Mouse (Mus musculus): ENCODE results near the gene Abcc9. TPM values are rescaled to one million over a fixed set of nuclear protein-coding genes. Genes with fewer than 3 reads are reported as not detected.
"Not testable (repeated sequence)": the region's sequence is repeated elsewhere in the genome, so short reads cannot be mapped to it uniquely, and the experiment has no call there.

Gene Abcc9
- polyA plus RNA-seq, 1 experiment from 2014 or later = 1.6 TPM

GRCm38 (mm10) chr6:142701161-142701560 lies 954 bp downstream of the Abcc9 start:
- 77% methylated on average over 13 of the region's 13 CpGs for WGBS
- no peak overlapping the region for H3K4me3 ChIP-seq
- no peak overlapping the region for H3K4me2 ChIP-seq
- H3K27ac ChIP-seq = no peak overlapping the region
- no peak for ATAC-seq
- no peak overlapping the region for H3K9ac ChIP-seq
- peaks cover 9% of the 10 kb centered on the region; the same call in 1 of the 2 replicates for H3K4me1 ChIP-seq
- H3K27me3 ChIP-seq = peaks cover 3% of the 10 kb centered on the region
- no peaks in the 10 kb centered on the region for H3K36me3 ChIP-seq (ENCODE audit: poor library complexity, severe bottlenecking)
- H3K9me3 ChIP-seq (replicated peaks) = no peaks in the 10 kb centered on the region

GRCm38 (mm10) chr6:142700753-142701152 lies 1.4 kb downstream of the Abcc9 start:
- H3K9ac ChIP-seq = no peak overlapping the region
- no peak overlapping the region for H3K27ac ChIP-seq
- peaks cover 9% of the 10 kb centered on the region; the same call in 1 of the 2 replicates for H3K4me1 ChIP-seq
- WGBS = 72% methylated on average over 8 of the region's 8 CpGs
- no peak overlapping the region for H3K4me2 ChIP-seq
- no peak for ATAC-seq
- no peaks in the 10 kb centered on the region for H3K36me3 ChIP-seq (ENCODE audit: poor library complexity, severe bottlenecking)
- no peaks in the 10 kb centered on the region for H3K9me3 ChIP-seq (replicated peaks)
- H3K4me3 ChIP-seq = no peak overlapping the region
- H3K27me3 ChIP-seq = peaks cover 3% of the 10 kb centered on the region

GRCm38 (mm10) chr6:142692085-142692484 lies 10.0 kb downstream of the Abcc9 start:
- Histone ChIP-seq H3K9ac (no peak overlapping the region), H3K27me3 (no peaks in the 10 kb centered on the region), H3K36me3 (ENCODE audit: poor library complexity, severe bottlenecking) (no peaks in the 10 kb centered on the region), H3K27ac (no peak overlapping the region), H3K4me3 (no peak overlapping the region), H3K4me1 (no peaks in the 10 kb centered on the region), H3K4me2 (no peak overlapping the region), H3K9me3 (replicated peaks) (no peaks in the 10 kb centered on the region)
- WGBS = 80% methylated on average over 5 of the region's 5 CpGs
- ATAC-seq = no peak

- Histone ChIP-seq H3K9ac (no peak overlapping the region), H3K9me3 (replicated peaks) (no peaks in the 10 kb centered on the region), H3K4me2 (no peak overlapping the region), H3K4me3 (no peak overlapping the region), H3K36me3 (ENCODE audit: poor library complexity, severe bottlenecking) (no peaks in the 10 kb centered on the region), H3K27ac (no peak overlapping the region), H3K27me3 (no peaks in the 10 kb centered on the region), H3K4me1 (no peaks in the 10 kb centered on the region)
- no peak for ATAC-seq
- WGBS = 91% methylated on average over 11 of the region's 11 CpGs
These were observed 12.4 kb downstream of the Abcc9 start for GRCm38 (mm10) chr6:142689673-142690072.

- 0 out of 2 replicates have a peak, but pooled peaks cover 2% of the 10 kb centered on the region for H3K9me3 ChIP-seq (replicated peaks)
- no peak overlapping the region for H3K4me2 ChIP-seq
- no peaks in the 10 kb centered on the region for H3K27me3 ChIP-seq
- no peak overlapping the region for H3K27ac ChIP-seq
- no peak overlapping the region for H3K4me3 ChIP-seq
- H3K36me3 ChIP-seq (ENCODE audit: poor library complexity, severe bottlenecking) = no peaks in the 10 kb centered on the region
- WGBS = 89% methylated on average over 7 of the region's 7 CpGs
- ATAC-seq = no peak
- H3K9ac ChIP-seq = no peak overlapping the region
- H3K4me1 ChIP-seq = no peaks in the 10 kb centered on the region
These were observed 19.0 kb downstream of the Abcc9 start for GRCm38 (mm10) chr6:142682985-142683691.

DNA sequence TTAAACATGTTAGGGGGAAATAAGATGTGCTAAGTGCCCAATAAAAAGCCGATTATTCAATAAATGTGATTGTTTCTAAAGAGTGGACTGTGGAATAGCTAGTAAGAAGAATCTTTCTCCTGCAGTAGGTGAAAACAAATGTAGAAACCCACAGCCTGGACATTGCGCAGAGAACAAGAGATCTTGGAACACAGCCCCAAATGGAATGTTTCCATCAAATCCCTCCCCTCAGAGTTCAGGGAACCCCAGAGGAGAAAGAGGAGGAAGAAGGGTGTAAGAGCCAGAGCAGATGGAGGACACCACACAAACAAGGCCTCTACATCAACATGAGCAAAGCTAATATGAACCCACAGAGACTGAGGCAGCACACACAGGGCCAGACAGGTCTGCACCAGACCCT lies 32.1 kb downstream of the Abcc9 start:
- 96% methylated on average over 2 of the region's 2 CpGs for WGBS
- ATAC-seq = no peak
- peaks cover 5% of the 10 kb centered on the region for H3K9me3 ChIP-seq (replicated peaks)

DNA sequence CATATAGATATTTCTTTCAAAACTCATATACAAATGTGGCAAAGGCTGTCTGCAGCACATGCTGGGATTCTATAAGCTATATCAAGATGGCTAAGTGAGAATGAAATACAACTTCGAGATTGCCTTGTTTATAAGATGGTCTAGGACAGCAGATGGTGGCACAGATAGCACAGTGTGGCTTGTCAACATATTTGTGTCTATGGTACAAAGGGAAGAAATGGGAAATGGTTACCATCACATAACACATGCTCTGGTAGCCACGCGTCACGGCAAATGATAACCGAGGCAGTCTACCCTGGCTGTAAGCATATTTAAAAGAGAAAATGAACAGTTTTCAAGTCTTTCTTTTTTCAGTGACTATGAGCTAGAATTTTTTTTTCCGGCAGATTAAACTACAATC lies 32.8 kb downstream of the Abcc9 start:
- H3K4me2 ChIP-seq = no peak overlapping the region
- 91% methylated on average over 6 of the region's 6 CpGs for WGBS
- H3K9me3 ChIP-seq (replicated peaks) = peaks cover 5% of the 10 kb centered on the region
- no peak overlapping the region for H3K9ac ChIP-seq
- no peaks in the 10 kb centered on the region for H3K4me1 ChIP-seq
- no peak overlapping the region for H3K4me3 ChIP-seq
- peak; percentile 53; the same call in 1 of the 2 replicates for ATAC-seq
- no peak overlapping the region for H3K27ac ChIP-seq
- no peaks in the 10 kb centered on the region for H3K27me3 ChIP-seq
- no peaks in the 10 kb centered on the region for H3K36me3 ChIP-seq (ENCODE audit: poor library complexity, severe bottlenecking)

More for the DNA sequence above, 32.1 kb downstream of the Abcc9 start:
- Histone ChIP-seq H3K9ac (no peak overlapping the region), H3K27ac (no peak overlapping the region), H3K36me3 (ENCODE audit: poor library complexity, severe bottlenecking) (no peaks in the 10 kb centered on the region), H3K4me3 (no peak overlapping the region), H3K4me1 (no peaks in the 10 kb centered on the region), H3K4me2 (no peak overlapping the region), H3K27me3 (no peaks in the 10 kb centered on the region)

DNA sequence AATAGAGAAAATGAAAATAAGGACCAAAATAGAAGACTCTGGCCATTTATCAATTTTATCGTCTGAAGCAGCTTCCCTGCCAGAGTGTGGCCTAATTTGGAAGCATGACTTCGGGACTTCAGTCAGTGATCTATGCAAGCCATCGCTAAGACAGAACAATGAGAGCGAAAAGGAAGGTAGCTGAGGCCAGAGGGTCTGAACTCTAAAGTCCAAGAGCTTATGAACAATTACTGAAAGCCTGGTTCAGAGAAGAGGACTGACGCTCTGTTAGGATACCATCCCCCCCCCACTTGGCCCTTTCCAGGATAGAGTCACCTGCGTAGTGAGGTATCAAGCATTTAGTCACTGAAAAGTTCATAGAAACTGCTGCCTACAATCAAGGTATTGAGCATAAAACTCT lies 33.3 kb downstream of the Abcc9 start:
- ATAC-seq = no peak
- 84% methylated on average over 6 of the region's 6 CpGs for WGBS
- no peaks in the 10 kb centered on the region for H3K27me3 ChIP-seq
- no peaks in the 10 kb centered on the region for H3K4me1 ChIP-seq
- H3K4me3 ChIP-seq = no peak overlapping the region
- no peak overlapping the region for H3K27ac ChIP-seq
- no peak overlapping the region for H3K9ac ChIP-seq
- no peaks in the 10 kb centered on the region for H3K36me3 ChIP-seq (ENCODE audit: poor library complexity, severe bottlenecking)
- no peak overlapping the region for H3K4me2 ChIP-seq
- H3K9me3 ChIP-seq (replicated peaks) = peaks cover 5% of the 10 kb centered on the region

DNA sequence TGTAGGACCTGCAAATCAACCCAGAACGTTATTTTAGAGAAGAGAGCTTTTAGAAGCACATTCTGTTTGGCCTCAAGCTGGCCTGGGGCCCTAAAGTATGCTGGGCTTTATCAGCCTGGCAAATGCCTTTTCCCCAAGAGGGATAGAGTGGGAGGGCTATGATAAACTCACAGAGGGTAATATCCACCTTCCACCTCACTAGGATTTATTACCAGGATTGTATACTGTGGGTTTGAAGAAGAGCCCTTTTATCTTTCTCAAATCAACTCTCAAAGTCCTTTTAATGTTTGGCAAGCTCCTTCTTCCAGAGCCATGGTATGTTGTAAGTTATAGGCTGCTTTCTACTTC lies 33.7 kb downstream of the Abcc9 start:
- no peak for ATAC-seq

DNA sequence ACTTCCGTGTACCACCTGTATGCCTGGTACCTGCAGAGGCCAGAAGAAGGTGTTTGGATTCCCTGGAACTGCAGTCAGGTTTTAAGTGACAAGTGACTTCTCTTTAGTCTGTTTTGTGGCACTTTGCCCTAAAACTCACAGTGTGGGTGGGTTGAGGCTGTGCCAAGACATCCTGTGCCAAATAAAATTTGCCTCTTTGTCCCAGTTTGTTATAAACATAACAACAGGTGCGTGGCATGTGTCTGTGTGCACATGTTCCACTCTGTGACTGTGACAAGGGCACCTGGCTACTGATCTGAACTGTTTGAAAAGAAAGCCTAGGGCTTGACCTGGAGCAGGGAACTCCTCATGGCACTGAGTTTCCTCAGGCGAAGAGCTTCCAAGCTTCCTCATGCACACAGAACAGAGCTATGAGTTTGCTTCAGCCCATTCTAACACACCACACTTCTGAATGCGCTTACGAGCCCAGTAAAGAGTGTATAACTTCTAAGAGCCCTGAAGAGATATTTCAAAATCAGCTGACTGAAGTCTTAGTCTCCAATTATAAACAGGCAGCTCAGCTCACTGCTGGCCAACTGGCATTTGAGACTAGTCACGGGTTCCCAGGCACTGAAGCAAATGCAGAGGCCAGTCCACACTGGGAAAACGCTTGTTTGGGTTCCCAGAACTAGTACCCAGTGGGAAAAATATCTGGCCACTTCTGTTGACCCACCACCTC lies 34.3 kb downstream of the Abcc9 start:
- Histone ChIP-seq H3K4me3 (no peak overlapping the region), H3K4me1 (no peaks in the 10 kb centered on the region), H3K9me3 (replicated peaks) (no peaks in the 10 kb centered on the region), H3K4me2 (no peak overlapping the region), H3K27me3 (no peaks in the 10 kb centered on the region), H3K27ac (no peak overlapping the region), H3K36me3 (ENCODE audit: poor library complexity, severe bottlenecking) (no peaks in the 10 kb centered on the region), H3K9ac (no peak overlapping the region)
- no peak for ATAC-seq
- WGBS = 83% methylated on average over 7 of the region's 7 CpGs

More for the DNA sequence above, 33.7 kb downstream of the Abcc9 start:
- Histone ChIP-seq H3K36me3 (ENCODE audit: poor library complexity, severe bottlenecking) (no peaks in the 10 kb centered on the region), H3K27ac (no peak overlapping the region), H3K27me3 (no peaks in the 10 kb centered on the region), H3K4me1 (no peaks in the 10 kb centered on the region), H3K9me3 (replicated peaks) (peaks cover 3% of the 10 kb centered on the region), H3K4me2 (no peak overlapping the region), H3K4me3 (no peak overlapping the region), H3K9ac (no peak overlapping the region)
- 73% methylated on average over 1 of the region's 1 CpGs for WGBS

- not testable (repeated sequence) for H3K4me2 ChIP-seq; H3K9me3 ChIP-seq (replicated peaks); ATAC-seq; H3K36me3 ChIP-seq (ENCODE audit: poor library complexity, severe bottlenecking); H3K9ac ChIP-seq; H3K27me3 ChIP-seq; H3K4me3 ChIP-seq; H3K4me1 ChIP-seq; H3K27ac ChIP-seq
- 93% methylated on average over 3 of the region's 3 CpGs for WGBS
These were observed 40.1 kb downstream of the Abcc9 start for GRCm38 (mm10) chr6:142662056-142662455.

- Histone ChIP-seq H3K9ac (no peak overlapping the region), H3K4me3 (no peak overlapping the region), H3K27me3 (no peaks in the 10 kb centered on the region), H3K9me3 (replicated peaks) (no peaks in the 10 kb centered on the region), H3K27ac (no peak overlapping the region), H3K4me2 (no peak overlapping the region), H3K4me1 (no peaks in the 10 kb centered on the region), H3K36me3 (ENCODE audit: poor library complexity, severe bottlenecking) (no peaks in the 10 kb centered on the region)
- 52% methylated on average over 5 of the region's 5 CpGs for WGBS
- ATAC-seq = no peak
These were observed 43.1 kb downstream of the Abcc9 start for GRCm38 (mm10) chr6:142659038-142659437.
